Mouse (Mus musculus): Measurements from ENCODE around the gene Sap30l. TPM values are rescaled to one million over a fixed set of nuclear protein-coding genes. Genes with fewer than 3 reads are reported as not detected.
A peak's percentile ranks its signal among the peaks of the same experiment; 100 is the strongest.
"Not testable (repeated sequence)": the region's sequence is repeated elsewhere in the genome, so short reads cannot be mapped to it uniquely, and the experiment has no call there.

Sap30l gene
- polyA plus RNA-seq, 1 experiment from 2014 or later, result 6.9 TPM

DNA sequence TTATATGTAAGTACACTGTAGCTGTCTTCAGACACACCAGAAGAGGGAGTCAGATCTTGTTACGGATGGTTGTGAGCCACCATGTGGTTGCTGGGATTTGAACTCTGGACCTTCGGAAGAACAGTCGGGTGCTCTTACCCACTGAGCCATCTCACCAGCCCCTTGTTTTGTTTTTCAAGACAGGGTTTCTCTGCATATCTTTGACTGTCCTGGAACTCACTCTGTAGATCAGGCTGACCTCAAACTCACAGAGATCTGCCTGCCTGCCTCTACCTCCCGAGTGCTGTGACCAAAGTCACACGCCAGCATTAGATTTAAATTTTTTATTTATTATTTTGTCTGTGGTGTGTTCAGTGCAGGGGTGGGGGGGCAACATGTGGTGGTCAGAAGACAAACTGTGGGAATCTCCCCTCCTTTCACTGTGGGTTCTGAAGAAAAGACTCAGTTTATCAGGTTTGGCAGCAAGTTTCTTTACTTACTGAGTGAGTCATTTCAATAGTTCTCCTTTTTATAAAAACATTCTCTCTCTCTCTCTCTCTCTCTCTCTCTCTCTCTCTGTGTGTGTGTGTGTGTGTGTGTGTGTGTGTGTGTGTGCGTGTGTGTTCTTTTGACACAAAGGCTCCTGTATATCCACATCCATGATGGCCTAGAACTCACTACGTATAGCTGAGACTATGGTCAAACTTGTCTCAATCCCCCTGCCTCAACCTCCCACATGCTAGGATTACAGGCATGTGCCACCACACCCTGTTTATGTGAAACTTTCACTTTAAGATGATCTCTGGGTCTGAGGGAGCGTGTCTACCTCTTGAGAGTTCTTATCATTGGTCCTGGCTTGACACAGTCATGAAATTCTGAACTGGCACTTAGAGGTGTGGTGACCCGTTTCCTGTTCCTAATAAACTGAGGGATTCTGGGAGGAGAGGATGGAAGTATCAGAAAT is 45.3 kb downstream of the Sap30l start:
- WGBS, result 68% methylated on average over 9 of the region's 9 CpGs
- H3K9ac ChIP-seq; H3K4me2 ChIP-seq; ATAC-seq (ENCODE audit: extremely low read depth, insufficient number of reproducible peaks, low FRiP score, low TSS enrichment); H3K36me3 ChIP-seq; H3K9me3 ChIP-seq; H3K4me3 ChIP-seq: not testable (repeated sequence)
- H3K27me3 ChIP-seq (replicated peaks), result peaks cover 33% of the 10 kb centered on the region
- 0 out of 2 replicates have a peak overlapping the region, but pooled peaks have one; percentile 21 for H3K27ac ChIP-seq (replicated peaks)
- H3K4me1 ChIP-seq, result peaks cover 11% of the 10 kb centered on the region

DNA sequence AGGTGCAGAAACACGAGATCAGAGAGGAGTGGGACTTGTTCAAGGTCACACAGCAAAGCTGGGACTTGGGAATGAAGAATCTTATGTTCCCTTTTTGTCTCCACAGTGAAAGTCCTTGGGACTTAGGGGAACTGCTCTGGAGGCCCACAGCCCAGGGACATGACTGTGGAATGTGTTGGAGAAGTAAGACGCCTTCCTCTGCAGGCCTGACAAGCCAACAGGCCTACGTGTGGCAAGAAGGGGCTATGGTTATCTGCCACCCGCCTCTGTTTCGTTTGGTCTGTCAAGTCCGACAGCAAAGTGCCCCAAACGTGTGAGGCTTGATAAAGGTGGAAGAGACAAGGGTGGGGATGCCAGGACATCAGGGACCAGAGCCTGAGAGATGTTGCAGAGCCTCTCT is 46.0 kb downstream of the Sap30l start:
- WGBS, result 31% methylated on average over 7 of the region's 7 CpGs
- Histone ChIP-seq H3K36me3 (no peaks in the 10 kb centered on the region), H3K4me2 (no peak overlapping the region), H3K4me1 (peaks cover 11% of the 10 kb centered on the region), H3K27ac (replicated peaks) (0 out of 2 replicates have a peak overlapping the region, but pooled peaks have one; percentile 21), H3K9me3 (no peaks in the 10 kb centered on the region), H3K4me3 (no peak overlapping the region), H3K9ac (no peak overlapping the region), H3K27me3 (replicated peaks) (peaks cover 30% of the 10 kb centered on the region)
- ATAC-seq (ENCODE audit: extremely low read depth, insufficient number of reproducible peaks, low FRiP score, low TSS enrichment), result no peak

DNA sequence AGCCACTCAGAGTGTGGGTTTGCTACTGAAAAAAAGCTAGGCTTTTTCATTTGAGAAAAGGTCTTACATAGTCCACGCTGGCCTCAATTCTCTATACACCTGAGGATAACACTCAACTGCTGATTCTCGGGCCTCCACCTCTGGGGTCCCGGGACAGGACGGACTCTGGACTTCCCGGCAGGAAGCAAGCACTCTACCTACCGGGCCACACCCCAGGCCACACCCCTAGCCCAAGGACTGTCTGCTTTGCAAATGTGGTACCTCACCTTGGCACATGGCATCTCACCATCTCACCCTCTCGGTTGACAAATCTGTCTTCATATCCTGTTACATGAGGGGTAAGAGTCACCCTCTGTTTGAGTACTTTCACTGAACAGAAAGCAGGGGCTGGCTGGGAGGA is 48.9 kb downstream of the Sap30l start:
- H3K4me2 ChIP-seq, result no peak overlapping the region
- ATAC-seq (ENCODE audit: extremely low read depth, insufficient number of reproducible peaks, low FRiP score, low TSS enrichment), result no peak
- H3K27me3 ChIP-seq (replicated peaks), result peaks cover 22% of the 10 kb centered on the region
- H3K4me1 ChIP-seq, result peaks cover 11% of the 10 kb centered on the region
- H3K4me3 ChIP-seq, result no peak overlapping the region
- H3K9me3 ChIP-seq, result no peaks in the 10 kb centered on the region
- no peak overlapping the region for H3K27ac ChIP-seq (replicated peaks)
- H3K9ac ChIP-seq, result no peak overlapping the region
- WGBS, result 58% methylated on average over 7 of the region's 7 CpGs
- no peaks in the 10 kb centered on the region for H3K36me3 ChIP-seq

DNA sequence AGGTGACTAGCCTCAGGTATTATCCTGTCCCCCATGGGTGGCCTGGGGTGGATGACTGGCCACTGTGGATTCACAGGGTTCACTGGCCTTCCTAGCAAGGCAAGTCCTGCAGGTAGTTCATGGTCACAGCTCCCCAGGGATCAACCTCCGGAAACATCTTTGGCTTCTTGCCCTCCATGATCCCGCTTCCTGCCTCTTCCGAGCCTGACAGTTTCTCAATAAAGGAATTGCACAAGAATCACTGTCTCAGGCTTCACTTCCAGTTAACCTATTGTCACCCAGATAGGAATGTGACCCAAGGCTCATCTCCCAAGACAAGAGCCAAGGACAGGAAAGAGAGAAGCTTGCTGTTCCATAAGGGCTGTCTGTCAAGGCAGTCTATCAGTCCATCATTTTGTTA is 49.5 kb downstream of the Sap30l start:
- no peak overlapping the region for H3K27ac ChIP-seq (replicated peaks)
- no peak overlapping the region for H3K4me3 ChIP-seq
- H3K4me1 ChIP-seq, result peaks cover 11% of the 10 kb centered on the region
- H3K9me3 ChIP-seq, result no peaks in the 10 kb centered on the region
- ATAC-seq (ENCODE audit: extremely low read depth, insufficient number of reproducible peaks, low FRiP score, low TSS enrichment), result no peak
- 57% methylated on average over 3 of the region's 3 CpGs for WGBS
- H3K9ac ChIP-seq, result no peak overlapping the region
- H3K27me3 ChIP-seq (replicated peaks), result peaks cover 22% of the 10 kb centered on the region
- H3K4me2 ChIP-seq, result no peak overlapping the region
- no peaks in the 10 kb centered on the region for H3K36me3 ChIP-seq

DNA sequence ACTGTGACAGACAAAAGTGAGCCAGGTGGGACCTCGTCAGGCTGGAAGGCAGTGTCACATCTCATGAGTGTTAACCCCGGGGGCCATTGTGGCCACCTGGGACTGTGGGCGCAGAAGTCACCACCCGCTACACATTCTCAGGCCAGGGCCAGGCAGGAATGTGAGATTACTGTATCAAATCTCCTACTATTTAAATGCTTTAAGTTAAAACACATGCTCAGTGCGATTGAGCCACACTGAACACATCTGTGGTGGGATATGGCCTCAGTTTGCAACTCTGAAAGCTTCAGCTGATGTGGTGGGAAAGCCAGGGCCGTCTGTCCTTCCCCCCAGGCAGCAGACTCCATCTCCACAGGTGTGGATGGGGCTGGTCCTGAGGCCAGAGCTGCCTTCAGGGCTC is 52.1 kb downstream of the Sap30l start:
- Histone ChIP-seq H3K27ac (replicated peaks) (no peak overlapping the region), H3K4me2 (no peak overlapping the region), H3K9me3 (no peaks in the 10 kb centered on the region), H3K4me1 (0 out of 2 replicates have a peak, but pooled peaks cover 3% of the 10 kb centered on the region), H3K9ac (no peak overlapping the region), H3K4me3 (no peak overlapping the region), H3K36me3 (no peaks in the 10 kb centered on the region), H3K27me3 (replicated peaks) (peaks cover 22% of the 10 kb centered on the region)
- ATAC-seq (ENCODE audit: extremely low read depth, insufficient number of reproducible peaks, low FRiP score, low TSS enrichment), result no peak
- WGBS, result 61% methylated on average over 6 of the region's 6 CpGs

DNA sequence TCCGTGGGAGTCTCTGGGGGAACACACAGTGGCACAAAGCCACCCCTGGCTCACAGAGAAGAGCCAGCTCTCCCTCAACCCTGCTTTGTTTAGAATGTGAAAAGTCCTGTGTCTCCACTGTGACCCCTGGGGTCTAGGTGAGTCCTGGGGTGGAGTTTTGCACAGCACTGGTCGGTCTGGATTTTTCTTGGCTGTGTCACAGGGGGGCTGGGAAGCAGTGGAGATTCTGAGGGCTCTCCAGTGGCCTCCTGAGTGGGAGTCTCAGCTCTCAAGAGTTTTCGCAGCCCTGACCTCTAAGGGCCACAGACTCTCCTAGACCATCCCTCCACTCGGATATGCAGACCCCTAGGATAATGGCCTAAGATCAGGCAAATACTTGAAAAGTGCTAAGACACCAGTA is 56.3 kb downstream of the Sap30l start:
- Histone ChIP-seq H3K9ac (no peak overlapping the region), H3K4me2 (no peak overlapping the region), H3K4me3 (no peak overlapping the region), H3K27me3 (replicated peaks) (0 out of 2 replicates have a peak, but pooled peaks cover 4% of the 10 kb centered on the region), H3K9me3 (no peaks in the 10 kb centered on the region), H3K27ac (replicated peaks) (no peak overlapping the region), H3K36me3 (no peaks in the 10 kb centered on the region), H3K4me1 (no peaks in the 10 kb centered on the region)
- ATAC-seq (ENCODE audit: extremely low read depth, insufficient number of reproducible peaks, low FRiP score, low TSS enrichment), result no peak; the same call in 1 of the 2 replicates
- 43% methylated on average over 4 of the region's 4 CpGs for WGBS

Other genes starting within 250 kb of the Sap30l start
- gene Galnt10, start 156.2 kb upstream of the Sap30l start, polyA plus RNA-seq (2015; fragmentation: Nextera tagmentation; extraction: Ambion mirVana), result 10.3 and 11.4 TPM in 2 replicates
- gene Hand1, start 31.2 kb downstream of the Sap30l start, polyA plus RNA-seq (2015; fragmentation: Nextera tagmentation; extraction: Ambion mirVana), result 19.7 and 24.3 TPM in 2 replicates
- gene Larp1, start 207.4 kb downstream of the Sap30l start, polyA plus RNA-seq (2015; fragmentation: Nextera tagmentation; extraction: Ambion mirVana), result 11.7 and 12.8 TPM in 2 replicates

Data from heart, embryonic 13.5 days (tissue).